Mouse (Mus musculus) heart, postnatal 0 days (tissue): ENCODE results near the gene Ank. TPM values are rescaled to one million over a fixed set of nuclear protein-coding genes. Genes with fewer than 3 reads are reported as not detected.

Experiments used
- ATAC-seq: fragments of 200-750 bp; cut with Nextera tagmentation; 2 replicates; pipeline ENCODE4 v1.8.0; 2017; ENCODE audit warnings: low read depth, moderate number of reproducible peaks, moderate library complexity; ENCODE audit not compliant: insufficient read depth
- DNase-seq: peaks from one replicate; pipeline ENCODE4 v3.0.0-alpha.2; 2016; ENCODE audit warnings: low spot score
- H3K27ac ChIP-seq: fragments of 300-500 bp; sonication (generic); 2 replicates; pipeline ENCODE4 v1.5.1; 2014; ENCODE audit warnings: low read depth, mild to moderate bottlenecking
- H3K27me3 ChIP-seq: fragments of 300-500 bp; sonication (generic); 2 replicates; pipeline ENCODE4 v1.6.1; 2014; ENCODE audit warnings: low read length, mixed read lengths; ENCODE audit not compliant: control insufficient read depth, insufficient read depth
- H3K36me3 ChIP-seq: fragments of 300-500 bp; sonication (generic); replicated peaks from 2 replicates; pipeline ENCODE4 v1.6.1; 2014; ENCODE audit warnings: low read length, mixed read lengths; ENCODE audit not compliant: control insufficient read depth, insufficient read depth
- H3K4me1 ChIP-seq: fragments of 300-500 bp; sonication (generic); 2 replicates; pipeline ENCODE4 v1.6.1; 2014; ENCODE audit warnings: antibody characterized with exemption; ENCODE audit not compliant: control insufficient read depth, insufficient read depth
- H3K4me2 ChIP-seq: fragments of 300-500 bp; sonication (generic); 2 replicates; pipeline ENCODE4 v1.6.1; 2014; ENCODE audit warnings: low read depth, mild to moderate bottlenecking, low read length, moderate library complexity
- H3K4me3 ChIP-seq: fragments of 300-500 bp; sonication (generic); 2 replicates; pipeline ENCODE4 v1.5.1; 2014; ENCODE audit warnings: low read depth, low read length
- H3K9ac ChIP-seq: fragments of 300-500 bp; sonication (generic); replicated peaks from 2 replicates; pipeline ENCODE4 v1.6.1; 2014; ENCODE audit warnings: low read depth, low read length, mixed read lengths
- H3K9me3 ChIP-seq: fragments of 300-500 bp; sonication (generic); replicated peaks from 2 replicates; pipeline ENCODE4 v1.6.1; 2016; ENCODE audit warnings: low read length; ENCODE audit not compliant: control insufficient read depth
- CTCF ChIP-seq: IDR thresholded peaks from 2 replicates; pipeline ENCODE4 v1.5.1; 2016; ENCODE audit warnings: antibody characterized with exemption, control low read depth, low read depth
- EP300 ChIP-seq: IDR thresholded peaks from 2 replicates; pipeline ENCODE4 v1.6.1; 2016; ENCODE audit warnings: antibody characterized with exemption, low read depth
- WGBS: fragments of 180-500 bp; shearing (Covaris S2); extraction: QIAGEN DNeasy Blood & Tissue Kit; methylation state at CpG from one replicate; pipeline ENCODE4 v1.1.7; 2014; 5-methylcytosine and 5-hydroxymethylcytosine counted together
- polyA plus RNA-seq: library from polyadenylated mRNA; unstranded; fragments of >200 nt; fragmentation: Nextera tagmentation; extraction: Ambion mirVana; gene quantifications from 2 replicates; pipeline ENCODE4 v1.2.1, GENCODE M21; 2015
- total RNA-seq: library from RNA; depleted of rRNA; stranded (reverse); fragments of >200 nt; gene quantifications from 2 replicates; pipeline ENCODE4 v1.2.3, GENCODE M21; 2014; ENCODE audit warnings: low replicate concordance

Gene Ank
- total and polyA plus RNA-seq, 2 experiments from 2014 or later: 21.2 to 30.6 TPM

GRCm38 (mm10) chr15:27506127-27506886, 39.8 kb downstream of the Ank start:
- DNase-seq (peak; percentile 55), ATAC-seq (peak; percentile 28; the same call in 1 of the 2 replicates)
- Histone ChIP-seq H3K27ac (peak overlapping the region; percentile 82), H3K27me3 (no peaks in the 10 kb centered on the region), H3K9ac (no peak overlapping the region), H3K36me3 (no peaks in the 10 kb centered on the region), H3K4me3 (no peak overlapping the region), H3K4me2 (no peak overlapping the region), H3K4me1 (peaks cover 75% of the 10 kb centered on the region), H3K9me3 (no peaks in the 10 kb centered on the region)
- WGBS: 27% methylated on average over 5 of the region's 5 CpGs
- no peak for TF ChIP-seq CTCF
- TF ChIP-seq EP300: no peak

GRCm38 (mm10) chr15:27506893-27507596, 40.6 kb downstream of the Ank start:
- Histone ChIP-seq H3K4me1 (peaks cover 68% of the 10 kb centered on the region), H3K9ac (no peak overlapping the region), H3K36me3 (no peaks in the 10 kb centered on the region), H3K27me3 (no peaks in the 10 kb centered on the region), H3K4me3 (no peak overlapping the region), H3K4me2 (no peak overlapping the region), H3K9me3 (no peaks in the 10 kb centered on the region), H3K27ac (peak overlapping the region; percentile 82)
- ATAC-seq (no peak), DNase-seq (no peak)
- no peak for TF ChIP-seq CTCF
- TF ChIP-seq EP300: no peak
- 72% methylated on average over 15 of the region's 15 CpGs for WGBS

- peak overlapping the region; percentile 46 for H3K27ac ChIP-seq
- H3K9me3 ChIP-seq: no peaks in the 10 kb centered on the region
- H3K27me3 ChIP-seq: no peaks in the 10 kb centered on the region
- H3K4me3 ChIP-seq: no peak overlapping the region
- no peak overlapping the region for H3K4me2 ChIP-seq
- no peak for TF ChIP-seq CTCF
- no peak for TF ChIP-seq EP300
- H3K4me1 ChIP-seq: peaks cover 58% of the 10 kb centered on the region
- ATAC-seq: no peak
- 40% methylated on average over 7 of the region's 7 CpGs for WGBS
- no peak for DNase-seq
- no peak overlapping the region for H3K9ac ChIP-seq
- H3K36me3 ChIP-seq: no peaks in the 10 kb centered on the region
These were observed 41.7 kb downstream of the Ank start for GRCm38 (mm10) chr15:27508169-27508568.

GRCm38 (mm10) chr15:27508982-27509381, 42.5 kb downstream of the Ank start:
- Histone ChIP-seq H3K27ac (0 out of 2 replicates have a peak overlapping the region, but pooled peaks have one; percentile 11), H3K27me3 (no peaks in the 10 kb centered on the region), H3K9ac (no peak overlapping the region), H3K4me1 (peaks cover 50% of the 10 kb centered on the region), H3K9me3 (no peaks in the 10 kb centered on the region), H3K4me3 (no peak overlapping the region), H3K4me2 (no peak overlapping the region), H3K36me3 (no peaks in the 10 kb centered on the region)
- TF ChIP-seq CTCF: no peak
- peak; percentile 58 for DNase-seq
- peak; percentile 48 for ATAC-seq
- 45% methylated on average over 17 of the region's 17 CpGs for WGBS

- H3K27ac ChIP-seq: no peak overlapping the region
- ATAC-seq: no peak
- H3K9me3 ChIP-seq: no peaks in the 10 kb centered on the region
- no peak overlapping the region for H3K9ac ChIP-seq
- H3K4me2 ChIP-seq: no peak overlapping the region
- H3K36me3 ChIP-seq: no peaks in the 10 kb centered on the region
- no peak for DNase-seq
- TF ChIP-seq EP300 (no peak), CTCF (no peak)
- no peak overlapping the region for H3K4me3 ChIP-seq
- 46% methylated on average over 1 of the region's 1 CpGs for WGBS
- no peaks in the 10 kb centered on the region for H3K4me1 ChIP-seq
- H3K27me3 ChIP-seq: no peaks in the 10 kb centered on the region
These were observed 50.5 kb downstream of the Ank start for GRCm38 (mm10) chr15:27516927-27517326.
